Mouse (Mus musculus) effector memory CD4-positive, alpha-beta T cell, adult 5 months (primary cell): ENCODE measurements around the gene Vwa3b. TPM values are rescaled to one million over a fixed set of nuclear protein-coding genes. Genes with fewer than 3 reads are reported as not detected.

Experiments
- polyA plus RNA-seq: library from polyadenylated mRNA; unstranded; fragments of 100-300 nt; shearing (Covaris generic); gene quantifications from one replicate; pipeline ENCODE4 v1.2.1, GENCODE M21; 2017

Gene Vwa3b
- 3.1 TPM for polyA plus RNA-seq

GRCm38 (mm10) chr1:37025962-37026686 is at the start of gene Vwa3b:
TSS of gene Vwa3b (plus strand) at chr1:37026596.

GRCm38 (mm10) chr1:37214144-37214543 is 187.7 kb downstream of the Vwa3b start, which contains the start of gene Cnga3:
TSS of gene Cnga3 (plus strand) at chr1:37214434.

Other genes starting within 250 kb of the Vwa3b start
- gene Tmem131, start 82.9 kb upstream of the Vwa3b start, polyA plus RNA-seq, result 33.0 TPM
- gene Cnga3, start 187.8 kb downstream of the Vwa3b start, polyA plus RNA-seq, result not detected